Mouse (Mus musculus) frontal cortex, postnatal 10 days (tissue): ENCODE results near the gene Ldhal6b.
A peak's percentile ranks its signal among the peaks of the same experiment; 100 is the strongest.
"Not testable (repeated sequence)": the region's sequence is repeated elsewhere in the genome, so short reads cannot be mapped to it uniquely, and the experiment has no call there.

Experiments used
- DNase-seq, 2 experiments: peaks; one replicate each; pipeline ENCODE4 v3.0.0; 2022; ENCODE audit warnings: low spot score in 2 of 2, mixed read lengths in 1 of 2

Gene Ldhal6b

DNA sequence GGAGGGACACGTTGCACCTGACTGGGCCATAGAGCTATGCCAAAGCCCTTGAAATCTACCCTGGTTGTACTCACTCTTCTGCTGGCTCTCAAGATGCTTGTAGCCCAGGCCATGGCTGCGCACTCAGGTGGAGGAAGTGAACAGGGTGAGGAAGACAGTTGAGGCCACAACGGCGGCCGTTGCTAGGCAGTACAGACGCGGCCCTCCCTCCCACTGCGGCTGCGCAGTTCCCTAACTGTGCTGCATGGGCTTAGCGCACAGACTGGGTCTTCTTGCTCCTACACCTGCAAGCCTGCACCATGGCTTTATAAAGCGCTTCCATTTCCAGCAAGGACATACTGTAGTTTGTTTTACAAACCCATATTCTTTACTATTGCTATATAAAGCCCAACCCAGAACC is at the start of gene Ldhal6b:
Gene Ldhal6b, minus strand, starts transcription at position 223 of the 400 bp plus-strand sequence.
- no peak for DNase-seq

DNA sequence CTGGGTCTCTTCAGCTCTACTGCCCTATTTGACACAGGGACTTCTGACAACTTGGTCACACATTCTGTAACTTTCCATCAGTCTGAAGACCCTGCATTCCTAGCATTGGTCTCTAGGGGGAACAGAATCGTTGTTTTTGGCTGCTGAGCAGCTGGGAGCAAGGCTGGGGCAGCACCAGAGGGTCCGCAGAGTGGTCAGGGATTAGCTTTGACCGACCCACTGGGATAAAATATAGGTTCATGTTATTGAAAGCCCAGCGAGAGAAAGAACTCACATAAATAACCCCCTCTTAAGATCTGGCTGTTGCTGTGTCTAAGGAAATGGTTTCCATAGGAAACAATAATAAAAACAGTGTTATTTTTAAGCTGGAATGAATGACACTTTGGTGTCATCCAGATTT is 48.6 kb upstream of the Ldhal6b start:
- no peak for DNase-seq

GRCm38 (mm10) chr17:5466736-5467135 is 48.2 kb upstream of the Ldhal6b start:
- no peak for DNase-seq

DNA sequence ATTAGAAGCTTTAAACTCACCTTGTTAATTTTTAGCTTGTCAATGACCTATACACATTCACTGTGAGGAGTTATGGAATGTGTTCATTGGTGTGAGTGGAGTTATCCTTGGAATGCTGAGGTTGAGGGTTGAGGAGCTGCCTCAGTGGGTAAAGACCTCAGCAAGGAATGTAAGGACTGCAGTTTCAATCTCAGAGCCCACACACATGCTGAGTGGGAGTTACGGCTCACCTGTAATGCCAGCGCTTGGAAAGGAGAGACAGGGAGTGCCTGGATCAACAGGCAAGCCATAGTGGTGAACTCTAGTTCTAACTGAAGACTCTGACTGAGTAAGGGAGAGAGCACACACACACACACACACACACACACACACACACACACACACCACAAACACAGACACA is 45.3 kb upstream of the Ldhal6b start:
- DNase-seq, result no peak

- no peak for DNase-seq
Observed at GRCm38 (mm10) chr17:5453657-5454056, 35.1 kb upstream of the Ldhal6b start.

DNA sequence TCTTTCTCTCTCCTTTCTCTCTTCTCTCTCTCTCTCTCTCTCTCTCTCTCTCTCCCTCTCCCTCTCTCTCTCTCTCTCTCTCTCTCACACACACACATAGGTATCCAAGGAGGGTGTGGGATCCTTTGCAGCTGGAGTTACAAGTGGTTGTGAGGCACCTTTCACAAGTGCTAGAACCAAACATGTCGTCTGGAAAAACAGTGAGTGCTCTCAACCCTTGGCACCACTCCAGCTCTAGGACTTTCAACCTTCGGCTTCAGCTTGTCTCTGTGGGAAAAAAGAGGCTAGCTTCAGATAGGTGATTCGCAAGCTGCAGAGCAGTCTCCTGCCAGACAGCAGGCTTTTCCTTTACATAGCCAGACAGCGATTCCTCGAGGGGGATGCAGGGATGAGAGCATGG is 25.2 kb upstream of the Ldhal6b start:
- DNase-seq, result no peak

DNA sequence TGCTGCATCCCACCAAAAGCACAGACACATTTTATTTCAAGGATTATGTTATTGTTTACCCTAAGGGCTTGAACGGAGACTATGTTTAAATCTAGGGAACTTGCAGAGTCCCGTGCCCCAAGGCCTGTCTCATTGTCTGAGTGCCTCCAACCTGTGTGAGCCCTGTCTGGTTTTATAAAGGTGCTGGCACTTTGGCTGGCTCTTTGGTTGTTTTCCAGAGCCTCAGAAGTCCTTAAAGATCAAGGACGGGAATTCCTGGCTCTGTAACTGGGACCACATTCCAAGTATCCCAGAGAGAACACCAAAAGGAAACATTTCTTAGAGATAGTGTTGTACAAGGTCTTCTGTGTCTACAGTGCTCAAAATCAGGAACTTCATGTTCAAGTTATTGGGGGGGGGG is 24.7 kb upstream of the Ldhal6b start:
- DNase-seq, result no peak

- not testable (repeated sequence) for DNase-seq
Observed at GRCm38 (mm10) chr17:5442403-5442802, 23.8 kb upstream of the Ldhal6b start.

GRCm38 (mm10) chr17:5440159-5440971 is 21.8 kb upstream of the Ldhal6b start, which contains the start of gene Tmem242:
Gene Tmem242 (minus strand): TSS chr17:5440259.
- peak; percentile 79 to 87 for DNase-seq

GRCm38 (mm10) chr17:5439831-5440158 is 21.2 kb upstream of the Ldhal6b start:
- no peak for DNase-seq

GRCm38 (mm10) chr17:5429772-5430133 is 11.2 kb upstream of the Ldhal6b start:
- DNase-seq, result no peak

- DNase-seq, result peak; percentile 74 to 90
Observed at GRCm38 (mm10) chr17:5429090-5429771, 10.7 kb upstream of the Ldhal6b start.

DNA sequence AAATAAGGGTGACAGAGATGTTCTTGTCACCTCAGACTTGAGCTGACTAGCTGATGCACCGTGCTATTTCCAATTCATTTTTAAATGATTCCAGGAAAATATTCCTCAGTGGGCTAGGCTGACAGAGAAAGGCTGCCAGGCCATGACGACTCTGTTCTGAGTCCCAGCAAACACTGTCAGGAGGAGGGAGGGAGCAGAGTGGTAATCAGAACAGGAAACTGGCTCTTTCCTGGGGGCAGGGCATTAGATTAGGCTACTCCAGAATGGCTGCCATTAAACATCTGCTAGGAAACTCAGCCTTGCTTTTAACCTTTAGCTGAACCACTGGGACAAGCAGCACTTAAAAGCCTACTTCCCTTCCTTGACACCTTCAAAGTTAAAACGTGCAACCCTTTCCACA is 6.6 kb upstream of the Ldhal6b start:
- DNase-seq, result no peak

GRCm38 (mm10) chr17:5424156-5424555 is 5.6 kb upstream of the Ldhal6b start:
- no peak for DNase-seq

DNA sequence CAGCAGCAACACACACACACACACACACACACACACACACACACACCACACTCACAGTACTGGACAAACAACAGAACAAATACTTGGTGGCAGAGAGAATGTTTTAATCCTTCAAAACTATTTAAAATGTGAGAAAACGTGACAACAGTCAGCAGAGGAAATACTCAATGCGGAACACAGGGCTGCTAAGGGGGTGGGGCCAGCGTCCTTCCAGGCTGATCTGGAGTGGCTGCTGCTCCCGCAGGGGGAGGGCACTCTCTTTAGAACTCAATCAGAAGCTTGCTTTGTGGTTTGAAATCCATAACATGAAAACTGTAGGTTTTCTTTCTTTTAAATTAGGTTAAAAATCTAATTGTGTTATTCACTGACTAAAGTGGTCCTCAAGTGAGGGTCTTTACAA is 3.3 kb upstream of the Ldhal6b start:
- DNase-seq, result no peak

DNA sequence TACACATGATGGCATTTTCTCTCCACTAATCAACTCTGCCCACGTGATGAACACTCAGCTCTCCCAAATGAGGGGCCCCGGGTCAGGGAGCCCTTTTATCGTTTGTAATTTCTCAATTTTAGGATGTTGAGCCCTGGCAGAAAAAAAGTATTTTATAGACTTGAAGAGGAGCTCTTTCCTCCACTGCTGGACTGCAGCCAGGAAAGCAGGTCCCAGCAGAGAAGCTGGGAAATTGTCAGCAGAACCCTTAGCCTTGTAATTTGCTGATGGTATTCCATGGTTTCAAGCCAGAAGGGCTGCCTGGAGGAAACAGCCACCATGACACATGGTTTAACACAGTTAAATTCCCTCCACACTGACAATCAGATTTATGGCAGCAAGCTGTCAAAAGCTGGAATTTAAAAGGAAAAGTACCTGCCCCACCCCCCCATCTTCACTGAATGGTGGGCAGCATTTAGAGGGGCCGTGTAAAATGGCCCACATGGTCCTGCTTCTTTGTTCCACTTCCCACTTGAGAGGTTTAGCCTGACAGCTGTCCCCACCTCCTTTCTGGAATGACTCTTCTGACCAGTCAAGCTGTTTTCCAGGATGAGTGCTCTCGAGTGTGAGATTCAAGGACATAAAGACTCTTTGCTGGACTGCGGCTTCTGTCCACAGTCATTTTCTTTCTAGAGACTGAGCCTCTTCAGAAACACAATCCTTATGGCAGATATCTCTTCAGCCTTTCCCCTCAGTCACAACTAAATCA is 1.4 kb upstream of the Ldhal6b start:
- DNase-seq, result no peak

DNA sequence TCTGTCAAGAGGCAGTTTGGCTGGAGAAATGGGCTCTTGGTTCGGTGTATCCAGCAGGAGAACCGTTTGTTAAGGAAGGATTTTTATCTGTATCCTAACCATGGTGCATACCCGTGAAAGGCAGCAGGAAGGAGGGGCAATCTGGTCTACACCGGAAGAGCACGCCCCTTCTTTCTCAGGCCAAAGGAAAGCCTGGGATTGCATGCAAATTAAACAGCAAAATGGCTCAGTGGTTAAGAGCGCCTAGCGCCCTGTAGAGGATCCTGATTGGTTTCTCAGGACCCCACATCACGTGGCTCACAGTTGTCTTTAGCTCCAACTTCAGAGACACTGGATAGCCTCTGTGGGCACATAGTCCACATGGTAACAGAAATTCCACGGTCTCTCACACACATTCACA is 489 bp upstream of the Ldhal6b start:
- DNase-seq, result no peak

- DNase-seq, result no peak
Observed at GRCm38 (mm10) chr17:5416518-5416917, 2.0 kb downstream of the Ldhal6b start.

- DNase-seq, result no peak
Observed at GRCm38 (mm10) chr17:5414041-5414440, 4.5 kb downstream of the Ldhal6b start.

- DNase-seq, result no peak
Observed at GRCm38 (mm10) chr17:5413350-5413749, 5.2 kb downstream of the Ldhal6b start.

GRCm38 (mm10) chr17:5412740-5413139 is 5.8 kb downstream of the Ldhal6b start:
- no peak for DNase-seq

DNA sequence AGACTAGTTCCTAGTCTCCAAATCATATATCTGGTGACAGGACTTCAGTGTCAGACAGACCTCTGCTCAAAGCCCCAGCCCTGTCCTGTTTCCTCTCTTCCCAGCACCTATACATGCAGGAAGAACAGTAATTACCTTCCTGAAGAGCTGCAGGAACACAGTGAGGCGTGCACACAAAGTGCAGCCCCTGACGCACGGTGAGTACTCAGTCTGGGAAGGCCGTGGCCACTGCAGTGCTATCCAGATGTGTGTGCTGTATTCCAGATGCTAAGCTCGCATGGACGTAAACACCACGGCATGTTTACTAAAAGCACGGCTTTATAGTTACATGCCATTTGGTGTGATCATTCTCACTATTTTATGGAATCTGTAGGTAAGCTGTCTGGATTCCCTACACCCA is 6.3 kb downstream of the Ldhal6b start:
- DNase-seq, result no peak

- DNase-seq, result no peak
Observed at GRCm38 (mm10) chr17:5411205-5411604, 7.4 kb downstream of the Ldhal6b start.
